Comparison of ENCODE assay signal across 13 mouse cellular contexts in genomic region chr19:38035766-38036165, GRCm38 (mm10).
"Had no signal": no experiment of that assay in that cellular context is flagged by ENCODE, and none has a peak within 500 bp of the region (broad histone marks: within the 10 kb centered on the region; RNA-seq: fewer than 3 reads in every experiment).

No protein-coding gene starts in this region.

- H3K4me3 ChIP-seq: liver, embryonic 12.5 days; midbrain, embryonic 13.5 days; midbrain, embryonic 15.5 days; neural tube, embryonic 12.5 days; stomach, embryonic 15.5 days had no signal

- H3K4me1 ChIP-seq: midbrain, embryonic 13.5 days; neural tube, embryonic 12.5 days had no signal

- H3K36me3 ChIP-seq: liver, embryonic 12.5 days; midbrain, embryonic 13.5 days; midbrain, embryonic 15.5 days; neural tube, embryonic 12.5 days; stomach, embryonic 15.5 days had no signal

- H3K9me3 ChIP-seq: liver, embryonic 12.5 days; midbrain, embryonic 13.5 days; midbrain, embryonic 15.5 days; neural tube, embryonic 12.5 days; stomach, embryonic 15.5 days had no signal

- H3K27me3 ChIP-seq: midbrain, embryonic 15.5 days; neural tube, embryonic 12.5 days; stomach, embryonic 15.5 days had no signal

- ATAC-seq: liver, embryonic 12.5 days; midbrain, embryonic 13.5 days; midbrain, embryonic 15.5 days had no signal

- H3K27ac ChIP-seq: liver, embryonic 12.5 days; liver, embryonic 14.5 days; midbrain, embryonic 13.5 days; midbrain, embryonic 15.5 days; neural tube, embryonic 12.5 days; stomach, embryonic 15.5 days; stomach, postnatal 0 days had no signal

- DNase-seq: lung, embryonic 14.5 days; right cerebral cortex, postnatal 14 days; thymus, adult 2 months; thymus, postnatal 25 days; thymus, postnatal 4 days had no signal

- H3K4me2 ChIP-seq: liver, embryonic 12.5 days; lung, embryonic 14.5 days; midbrain, embryonic 11.5 days; midbrain, embryonic 13.5 days; midbrain, embryonic 15.5 days; neural tube, embryonic 12.5 days; stomach, embryonic 15.5 days had no signal

- H3K9ac ChIP-seq: liver, embryonic 12.5 days; liver, embryonic 14.5 days; lung, embryonic 14.5 days; midbrain, embryonic 13.5 days; midbrain, embryonic 15.5 days; neural tube, embryonic 12.5 days; stomach, embryonic 15.5 days had no signal
